Mouse (Mus musculus) adrenal gland, postnatal 14 days (tissue): Measurements from ENCODE around the gene Tcl1b3. TPM values are rescaled to one million over a fixed set of nuclear protein-coding genes. Genes with fewer than 3 reads are reported as not detected.

ENCODE experiments used
- DNase-seq: peaks from one replicate; pipeline ENCODE4 v3.0.0; 2021; ENCODE audit warnings: mixed read lengths
- total RNA-seq: library from RNA; stranded (reverse); gene quantifications from 2 replicates; pipeline ENCODE4 v1.2.3, GENCODE M21; 2021

The Tcl1b3 gene
- total RNA-seq, 1 experiment from 2014 or later: not detected

DNA sequence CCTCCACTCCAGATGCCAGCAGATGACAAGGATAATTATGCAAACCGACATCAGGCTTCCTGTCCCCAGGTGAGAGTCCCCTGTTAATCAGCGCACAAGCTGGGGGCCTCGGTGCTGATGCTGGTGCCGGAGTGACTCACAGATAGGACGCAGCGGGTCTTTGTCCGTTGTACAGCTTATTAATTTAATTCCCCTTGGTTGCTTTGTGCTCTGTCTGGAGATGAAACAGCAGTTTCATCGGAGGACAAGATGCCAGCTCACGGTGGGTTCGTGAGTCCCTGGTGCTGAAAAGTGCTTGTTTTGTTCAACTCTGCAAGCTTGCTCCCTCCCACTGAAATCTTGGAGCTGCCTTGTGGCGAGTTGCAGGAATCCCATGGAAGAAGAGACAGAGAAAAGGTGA, 43.5 kb downstream of the Tcl1b3 start:
- DNase-seq: no peak

DNA sequence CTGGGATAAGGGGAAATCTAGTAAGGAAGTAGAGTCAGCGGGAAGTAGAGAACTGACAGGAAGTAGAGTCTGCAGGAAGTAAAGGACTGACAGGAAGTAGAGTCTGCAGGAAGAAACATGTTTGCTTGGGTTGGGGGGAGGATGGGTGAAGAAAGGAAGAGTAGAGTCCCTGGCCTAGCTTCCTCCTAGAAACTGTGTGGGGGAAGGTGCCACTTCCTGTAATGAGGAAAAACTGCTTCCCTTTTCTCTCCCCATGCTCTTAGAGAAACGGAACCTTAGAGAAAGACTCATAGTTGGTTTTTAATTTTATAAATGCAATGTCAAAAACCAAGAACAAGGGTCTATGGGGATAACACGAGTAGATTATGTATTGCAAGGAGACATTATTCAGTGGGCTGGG, 44.2 kb downstream of the Tcl1b3 start:
- DNase-seq: no peak

DNA sequence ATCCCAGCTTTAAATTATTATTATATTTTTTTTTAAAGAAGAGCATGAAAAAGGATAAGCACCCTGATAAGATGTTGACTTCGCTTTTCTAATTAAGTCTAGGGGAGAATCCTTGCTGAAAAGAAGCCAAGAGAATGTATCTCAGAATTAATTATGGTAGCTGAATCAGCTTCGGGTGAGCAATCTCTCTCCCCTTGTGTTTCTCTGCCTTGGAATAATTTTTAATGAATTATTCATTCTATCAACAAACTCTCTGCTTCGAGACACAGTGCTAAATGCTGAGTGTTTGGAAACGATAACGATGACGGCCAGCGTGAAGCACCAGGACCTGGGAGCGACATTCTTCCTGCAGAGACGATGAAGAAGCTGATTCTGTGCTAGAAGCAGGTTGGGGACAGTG, 48.2 kb downstream of the Tcl1b3 start:
- no peak for DNase-seq

Other genes starting within 250 kb of the Tcl1b3 start
- gene Syne3, start 181.2 kb upstream of the Tcl1b3 start, total RNA-seq: 8.4 and 10.2 TPM in 2 replicates
- gene Glrx5, start 158.4 kb upstream of the Tcl1b3 start, total RNA-seq: 172 and 183 TPM in 2 replicates
- gene Tcl1b2, start 45.0 kb upstream of the Tcl1b3 start, total RNA-seq: not detected in 2 replicates
- not detected in 2 replicates for gene Tcl1b1, start 31.4 kb upstream of the Tcl1b3 start, total RNA-seq
- gene Tcl1b5, start 14.7 kb upstream of the Tcl1b3 start, total RNA-seq: not detected in 2 replicates
- gene Tcl1b4, start 10.9 kb downstream of the Tcl1b3 start, total RNA-seq: not detected in 2 replicates
- not detected in 2 replicates for gene Tcl1, start 31.8 kb downstream of the Tcl1b3 start, total RNA-seq
- 0.37 and 0.56 TPM in 2 replicates for gene Tunar, start 142.8 kb downstream of the Tcl1b3 start, total RNA-seq